Mouse (Mus musculus): ENCODE data around the gene Lrrc43.

GRCm38 (mm10) chr5:123489112-123489785, at the start of gene Lrrc43, which contains the start of gene Il31:
- TF ChIP-seq CTCF (conservative IDR thresholded peaks at IDR 0.05; ENCODE audit: insufficient read depth, insufficient read length, low read depth, low read length) (no peak), POLR2A (IDR thresholded peaks at IDR 0.05; ENCODE audit: low read depth, low read length) (no peak)

Measured in kidney, adult 2 months (tissue).